Mouse (Mus musculus) limb, embryonic 11.5 days (tissue): ENCODE results near the gene Gm10318. TPM values are rescaled to one million over a fixed set of nuclear protein-coding genes. Genes with fewer than 3 reads are reported as not detected.
A peak's percentile ranks its signal among the peaks of the same experiment; 100 is the strongest.

Experiments
- ATAC-seq: fragments of 200-750 bp; cut with Nextera tagmentation; 2 replicates; pipeline ENCODE4 v1.8.0; 2017; ENCODE audit warnings: low read depth; ENCODE audit not compliant: insufficient number of reproducible peaks, low FRiP score, low TSS enrichment
- DNase-seq: peaks from one replicate; pipeline ENCODE4 v3.0.0-alpha.2; 2015; ENCODE audit warnings: low spot score
- H3K27ac ChIP-seq: fragments of 300-500 bp; sonication (generic); replicated peaks from 2 replicates; pipeline ENCODE4 v1.5.1; 2014; ENCODE audit warnings: low read depth, mild to moderate bottlenecking, low read length
- H3K27me3 ChIP-seq: fragments of 300-500 bp; sonication (generic); 2 replicates; pipeline ENCODE4 v1.6.1; 2014; ENCODE audit warnings: mild to moderate bottlenecking, low read length, mixed read lengths; ENCODE audit not compliant: control insufficient read depth, insufficient read depth
- H3K36me3 ChIP-seq: fragments of 300-500 bp; sonication (generic); 2 replicates; pipeline ENCODE4 v1.6.1; 2014; ENCODE audit warnings: mild to moderate bottlenecking, low read length, moderate library complexity, mixed read lengths; ENCODE audit not compliant: control insufficient read depth, insufficient read depth
- H3K4me1 ChIP-seq: fragments of 300-500 bp; sonication (generic); 2 replicates; pipeline ENCODE4 v1.6.1; 2014; ENCODE audit warnings: low read length, mixed read lengths; ENCODE audit not compliant: control insufficient read depth, insufficient read depth
- H3K4me2 ChIP-seq: fragments of 300-500 bp; sonication (generic); 2 replicates; pipeline ENCODE4 v1.6.1; 2014; ENCODE audit warnings: low read depth, mild to moderate bottlenecking, moderate library complexity; ENCODE audit not compliant: severe bottlenecking
- H3K4me3 ChIP-seq: fragments of 300-500 bp; sonication (generic); 2 replicates; pipeline ENCODE4 v1.5.1; 2014; ENCODE audit warnings: low read depth, low read length
- H3K9ac ChIP-seq: fragments of 300-500 bp; sonication (generic); 2 replicates; pipeline ENCODE4 v1.6.1; 2014; ENCODE audit warnings: mild to moderate bottlenecking, low read length
- H3K9me3 ChIP-seq: fragments of 300-500 bp; sonication (generic); 2 replicates; pipeline ENCODE4 v1.6.1; 2016; ENCODE audit warnings: low read length; ENCODE audit not compliant: control insufficient read depth
- WGBS: fragments of 180-500 bp; shearing (Covaris S2); extraction: QIAGEN DNeasy Blood & Tissue Kit; methylation state at CpG from one replicate; pipeline ENCODE4 v1.1.7; 2014; 5-methylcytosine and 5-hydroxymethylcytosine counted together
- polyA plus RNA-seq: library from polyadenylated mRNA; unstranded; fragments of >200 nt; fragmentation: Nextera tagmentation; extraction: Ambion mirVana; gene quantifications from 2 replicates; pipeline ENCODE4 v1.2.1, GENCODE M21; 2014

Gene Gm10318
- polyA plus RNA-seq, 1 experiment from 2014 or later: not detected

GRCm38 (mm10) chr10:77839006-77839405, 13.7 kb upstream of the Gm10318 start:
- Histone ChIP-seq H3K4me2 (no peak overlapping the region), H3K9me3 (no peaks in the 10 kb centered on the region; the same call in 1 of the 2 replicates), H3K4me1 (no peaks in the 10 kb centered on the region), H3K27ac (no peak overlapping the region), H3K4me3 (no peak overlapping the region), H3K36me3 (no peaks in the 10 kb centered on the region; the same call in 1 of the 2 replicates), H3K9ac (no peak overlapping the region), H3K27me3 (no peaks in the 10 kb centered on the region)
- ATAC-seq (no peak), DNase-seq (no peak)
- WGBS: 75% methylated on average over 6 of the region's 6 CpGs

DNA sequence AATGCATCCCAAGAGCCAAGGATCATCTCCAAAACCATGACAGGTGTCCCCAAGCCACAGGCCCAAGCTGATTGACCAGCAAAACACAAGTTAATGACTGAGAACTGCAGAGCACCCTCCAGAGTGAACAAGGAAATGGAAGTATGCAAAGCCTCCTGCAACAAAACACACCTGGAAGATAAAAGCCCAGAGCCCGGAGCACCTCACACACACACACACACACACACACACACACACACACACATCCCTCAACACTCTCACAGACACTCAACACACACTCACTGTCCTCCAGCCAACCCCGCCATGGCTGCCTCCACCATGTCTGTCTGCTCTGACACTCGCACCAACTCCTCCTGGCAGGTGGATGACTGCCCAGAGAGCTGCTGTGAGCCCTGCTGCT, 6.2 kb upstream of the Gm10318 start, which contains the start of gene Gm36176:
Gene Gm36176 (plus strand): TSS at position 301 of the 400 bp plus-strand sequence.
- Histone ChIP-seq H3K4me3 (no peak within 1 kb of the TSS), H3K4me2 (no peak within 1 kb of the TSS), H3K9ac (no peak within 1 kb of the TSS), H3K9me3 (no peaks in the 10 kb centered on the region; the same call in 1 of the 2 replicates), H3K27ac (no peak within 1 kb of the TSS), H3K36me3 (no peaks in the 10 kb centered on the region), H3K27me3 (no peaks in the 10 kb centered on the region), H3K4me1 (no peaks in the 10 kb centered on the region)
- ATAC-seq (no peak), DNase-seq (no peak)
- 88% methylated on average over 3 of the region's 3 CpGs for WGBS

DNA sequence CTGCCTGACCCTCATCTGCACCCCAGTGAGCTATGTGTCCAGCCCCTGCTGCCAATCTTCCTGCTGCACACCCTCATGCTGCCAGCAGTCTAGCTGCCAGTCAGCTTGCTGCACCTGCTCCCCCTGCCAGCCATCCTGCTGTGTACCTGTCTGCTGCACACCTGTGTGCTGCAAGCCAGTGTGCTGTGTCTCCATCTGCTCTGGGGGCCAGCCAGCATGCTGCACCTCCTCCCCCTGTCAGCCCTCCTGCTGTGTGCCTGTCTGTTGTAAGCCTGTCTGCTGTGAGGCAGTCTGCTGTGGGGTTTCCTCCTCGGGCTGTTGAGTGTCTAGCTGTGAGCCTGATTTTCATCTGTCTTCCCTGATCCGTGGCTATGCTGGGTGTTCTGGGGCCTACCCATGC, 5.7 kb upstream of the Gm10318 start:
- Histone ChIP-seq H3K27me3 (no peaks in the 10 kb centered on the region), H3K4me3 (no peak overlapping the region), H3K9ac (no peak overlapping the region), H3K4me1 (no peaks in the 10 kb centered on the region), H3K4me2 (no peak overlapping the region), H3K27ac (no peak overlapping the region), H3K36me3 (no peaks in the 10 kb centered on the region), H3K9me3 (no peaks in the 10 kb centered on the region; the same call in 1 of the 2 replicates)
- ATAC-seq (no peak), DNase-seq (no peak)
- WGBS: 31% methylated on average over 2 of the region's 2 CpGs

DNA sequence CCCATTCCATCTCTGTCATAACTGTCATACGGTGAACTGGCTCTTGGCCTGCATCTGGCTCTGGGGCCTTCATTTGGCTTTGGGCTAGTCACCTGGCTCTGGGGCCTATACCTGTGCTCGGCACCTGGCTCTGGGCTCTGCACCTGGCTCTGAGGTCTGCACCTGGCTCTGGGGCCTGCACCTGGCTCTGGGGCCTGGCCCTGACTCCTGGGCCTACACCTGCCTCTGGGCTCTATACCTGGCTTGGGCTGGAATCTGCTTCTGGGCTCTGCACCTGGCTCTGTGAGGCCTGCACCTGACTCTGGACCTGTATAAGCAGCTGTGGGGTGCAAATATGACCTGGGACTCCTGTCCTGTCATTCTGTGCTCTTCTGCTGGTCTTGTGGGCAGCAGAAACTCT, 5.1 kb upstream of the Gm10318 start:
- Histone ChIP-seq H3K4me3 (no peak overlapping the region), H3K9ac (no peak overlapping the region), H3K27ac (no peak overlapping the region), H3K4me1 (no peaks in the 10 kb centered on the region), H3K27me3 (no peaks in the 10 kb centered on the region), H3K9me3 (no peaks in the 10 kb centered on the region; the same call in 1 of the 2 replicates), H3K4me2 (no peak overlapping the region), H3K36me3 (no peaks in the 10 kb centered on the region)
- no peak for DNase-seq
- ATAC-seq: no peak
- 91% methylated on average over 2 of the region's 2 CpGs for WGBS

GRCm38 (mm10) chr10:77861675-77862074, 9.0 kb downstream of the Gm10318 start, which contains the start of gene Gm3285:
Gene Gm3285 (plus strand): TSS chr10:77861975.
- H3K4me2 ChIP-seq: no peak within 1 kb of the TSS
- H3K27ac ChIP-seq: no peak within 1 kb of the TSS
- no peak within 1 kb of the TSS for H3K9ac ChIP-seq
- ATAC-seq (no peak), DNase-seq (no peak)
- no peaks in the 10 kb centered on the region for H3K36me3 ChIP-seq
- no peaks in the 10 kb centered on the region for H3K9me3 ChIP-seq
- WGBS: 53% methylated on average over 7 of the region's 7 CpGs
- no peaks in the 10 kb centered on the region for H3K4me1 ChIP-seq
- no peak within 1 kb of the TSS for H3K4me3 ChIP-seq
- no peaks in the 10 kb centered on the region for H3K27me3 ChIP-seq

GRCm38 (mm10) chr10:77864067-77864761, 11.6 kb downstream of the Gm10318 start:
- Histone ChIP-seq H3K36me3 (no peaks in the 10 kb centered on the region), H3K4me1 (no peaks in the 10 kb centered on the region), H3K9ac (0 out of 2 replicates have a peak overlapping the region, but pooled peaks have one; percentile 13), H3K4me2 (peak overlapping the region; percentile 36), H3K4me3 (no peak overlapping the region), H3K9me3 (no peaks in the 10 kb centered on the region), H3K27me3 (no peaks in the 10 kb centered on the region), H3K27ac (no peak overlapping the region)
- ATAC-seq (peak; percentile 73), DNase-seq (peak; percentile 66)
- WGBS: 28% methylated on average over 14 of the region's 14 CpGs

DNA sequence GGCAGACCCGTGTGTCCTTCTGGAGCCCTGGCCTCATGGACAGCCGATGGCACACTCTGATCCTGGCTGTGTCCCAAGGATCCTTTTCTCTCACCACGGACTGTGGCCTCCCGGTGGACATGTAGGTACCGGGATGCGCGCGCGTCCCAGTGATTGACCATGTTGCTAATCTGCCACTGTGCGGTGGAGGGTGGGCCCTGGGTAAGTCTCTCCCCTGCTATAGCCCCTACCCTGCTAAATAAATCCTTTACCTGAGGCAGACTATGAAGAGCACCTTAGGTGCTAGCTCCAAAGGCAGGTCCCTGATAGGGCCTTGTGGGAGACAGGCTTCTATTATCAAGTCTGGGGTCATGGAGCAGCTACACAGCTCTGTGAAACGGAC, 12.1 kb downstream of the Gm10318 start:
- Histone ChIP-seq H3K36me3 (no peaks in the 10 kb centered on the region), H3K9me3 (no peaks in the 10 kb centered on the region), H3K4me2 (peak overlapping the region; percentile 36), H3K4me1 (no peaks in the 10 kb centered on the region), H3K9ac (0 out of 2 replicates have a peak overlapping the region, but pooled peaks have one; percentile 13), H3K27me3 (no peaks in the 10 kb centered on the region), H3K4me3 (no peak overlapping the region), H3K27ac (no peak overlapping the region)
- no peak for ATAC-seq
- 30% methylated on average over 11 of the region's 11 CpGs for WGBS
- no peak for DNase-seq

DNA sequence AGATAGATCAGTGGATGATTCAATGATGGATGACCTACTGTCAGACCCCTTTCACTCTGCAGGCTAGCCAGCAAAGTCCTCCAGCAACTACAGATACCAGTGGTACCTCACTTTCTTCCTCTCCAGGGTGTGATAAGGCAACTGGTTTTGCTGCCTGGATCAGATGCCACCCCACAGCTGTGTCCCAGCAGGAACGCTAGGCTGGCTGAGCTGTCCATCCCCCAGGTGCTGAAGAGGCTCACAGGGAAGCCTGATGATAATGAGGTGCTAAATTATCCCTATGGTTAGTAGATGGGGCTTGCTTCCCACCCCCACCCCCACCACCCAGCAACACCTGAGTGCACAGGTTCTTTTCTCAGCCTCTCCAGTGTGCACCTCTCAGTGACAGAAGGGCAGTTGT, 14.9 kb downstream of the Gm10318 start:
- ATAC-seq (no peak), DNase-seq (peak; percentile 45)
- Histone ChIP-seq H3K36me3 (no peaks in the 10 kb centered on the region), H3K9ac (no peak overlapping the region), H3K4me2 (no peak overlapping the region), H3K27ac (no peak overlapping the region), H3K4me1 (no peaks in the 10 kb centered on the region), H3K9me3 (no peaks in the 10 kb centered on the region), H3K4me3 (no peak overlapping the region), H3K27me3 (no peaks in the 10 kb centered on the region)
- 10% methylated on average over 1 of the region's 1 CpGs for WGBS
